Mouse (Mus musculus) heart, postnatal 36 days (tissue): Measurements from ENCODE around the gene Slc26a6. TPM values are rescaled to one million over a fixed set of nuclear protein-coding genes. Genes with fewer than 3 reads are reported as not detected.
A peak's percentile ranks its signal among the peaks of the same experiment; 100 is the strongest.

Source experiments
- DNase-seq, 2 experiments: peaks; one replicate each; pipeline ENCODE4 v3.0.0; 2021 to 2022
- intact Hi-C: fragments of 180-260 bp; cut with DNase I; formaldehyde crosslinking; loops from one replicate; pipeline ENCODE4 v1.15.1; 2025
- total RNA-seq, 2 experiments: library from RNA; stranded (reverse); gene quantifications; 2 replicates each; pipeline ENCODE4 v1.2.3; 2021

Gene Slc26a6
- 10 to 100 TPM; 26.8 to 29.2 TPM for total RNA-seq

- peak; percentile 46 to 65 for DNase-seq
- intact Hi-C loops, result no loop called here
Observed at GRCm38 (mm10) chr9:108852976-108853375, at the start of gene Slc26a6. TSS of gene Slc26a6 (plus strand) at chr9:108853283.

GRCm38 (mm10) chr9:108805768-108806167, 47.3 kb upstream of the Slc26a6 start:
- intact Hi-C loops, result loop anchor here (5.0 kb wide), 1 partner anchor 48 kb away; no protein-coding TSS in a partner anchor
- DNase-seq, result no peak

- intact Hi-C loops, result loop anchor here (5.0 kb wide), 1 partner anchor 49 kb away; no protein-coding TSS in a partner anchor
- DNase-seq, result no peak
Observed at GRCm38 (mm10) chr9:108806379-108806778, 46.7 kb upstream of the Slc26a6 start.

GRCm38 (mm10) chr9:108806831-108807230, 46.3 kb upstream of the Slc26a6 start:
- DNase-seq, result peak; percentile 31 to 44
- intact Hi-C loops, result loop anchor here (1.0 to 5.0 kb wide), 2 partner anchors 23 to 50 kb away; no protein-coding TSS in a partner anchor

GRCm38 (mm10) chr9:108807674-108808073, 45.4 kb upstream of the Slc26a6 start:
- no peak for DNase-seq

GRCm38 (mm10) chr9:108808163-108808665, 44.9 kb upstream of the Slc26a6 start, which contains the start of gene Nckipsd:
TSS of gene Nckipsd (plus strand) at chr9:108808368.
- intact Hi-C loops, result loop anchor here (5.0 kb wide), 1 partner anchor 51 kb away; no protein-coding TSS in a partner anchor
- peak; percentile 96 to 98 for DNase-seq

More at GRCm38 (mm10) chr9:108807674-108808073, 45.4 kb upstream of the Slc26a6 start:
- intact Hi-C loops, result loop anchor here (1.0 to 5.0 kb wide), 2 partner anchors 23 to 50 kb away; no protein-coding TSS in a partner anchor

- peak; percentile 32 to 44 for DNase-seq
- intact Hi-C loops, result loop anchor here (5.0 kb wide), 1 partner anchor 52 kb away; no protein-coding TSS in a partner anchor
Observed at GRCm38 (mm10) chr9:108809188-108809587, 43.9 kb upstream of the Slc26a6 start.

GRCm38 (mm10) chr9:108809723-108810122, 43.4 kb upstream of the Slc26a6 start:
- intact Hi-C loops, result loop anchor here (5.0 kb wide), 1 partner anchor 52 kb away; no protein-coding TSS in a partner anchor

GRCm38 (mm10) chr9:108810516-108810915, 42.6 kb upstream of the Slc26a6 start:
- intact Hi-C loops, result no loop called here
- no peak for DNase-seq

More at GRCm38 (mm10) chr9:108809723-108810122, 43.4 kb upstream of the Slc26a6 start:
- DNase-seq, result no peak

- DNase-seq, result no peak
- intact Hi-C loops, result no loop called here
Observed at GRCm38 (mm10) chr9:108815557-108815956, 37.5 kb upstream of the Slc26a6 start.

- intact Hi-C loops, result loop anchor here (1.0 kb wide), 1 partner anchor 66 kb away; no protein-coding TSS in a partner anchor
- DNase-seq, result peak; percentile 59 to 77
Observed at GRCm38 (mm10) chr9:108819495-108819894, 33.6 kb upstream of the Slc26a6 start.

- intact Hi-C loops, result no loop called here
Observed at GRCm38 (mm10) chr9:108820077-108820476, 33.0 kb upstream of the Slc26a6 start.

GRCm38 (mm10) chr9:108824144-108824685, 28.9 kb upstream of the Slc26a6 start:
- intact Hi-C loops, result no loop called here
- no peak for DNase-seq

More at GRCm38 (mm10) chr9:108820077-108820476, 33.0 kb upstream of the Slc26a6 start:
- DNase-seq, result no peak

GRCm38 (mm10) chr9:108824755-108825413, 28.2 kb upstream of the Slc26a6 start:
- intact Hi-C loops, result no loop called here

GRCm38 (mm10) chr9:108825820-108826699, 27.0 kb upstream of the Slc26a6 start, which contains the start of gene Celsr3:
TSS of gene Celsr3 (plus strand) at chr9:108826320.
- intact Hi-C loops, result no loop called here
- DNase-seq, result no peak

More at GRCm38 (mm10) chr9:108824755-108825413, 28.2 kb upstream of the Slc26a6 start:
- no peak for DNase-seq

GRCm38 (mm10) chr9:108826700-108827340, 26.3 kb upstream of the Slc26a6 start:
- intact Hi-C loops, result no loop called here
- peak; percentile 86 to 88 for DNase-seq

GRCm38 (mm10) chr9:108827454-108827853, 25.6 kb upstream of the Slc26a6 start:
- no peak for DNase-seq
- intact Hi-C loops, result no loop called here

GRCm38 (mm10) chr9:108827906-108828305, 25.2 kb upstream of the Slc26a6 start:
- intact Hi-C loops, result no loop called here
- no peak for DNase-seq

GRCm38 (mm10) chr9:108831637-108832036, 21.4 kb upstream of the Slc26a6 start:
- intact Hi-C loops, result no loop called here
- DNase-seq, result no peak
